Mouse (Mus musculus) CH12.LX (cell line): Measurements from ENCODE around the gene Sowaha. TPM values are rescaled to one million over a fixed set of nuclear protein-coding genes. Genes with fewer than 3 reads are reported as not detected.

ENCODE experiments used
- DNase-seq: peaks from one replicate; pipeline ENCODE4 v3.0.0-alpha.2; 2013; ENCODE audit errors: extremely low read depth
- H3K27ac ChIP-seq: 2 replicates; pipeline ENCODE4 v1.5.1; 2012; ENCODE audit warnings: low read depth, mild to moderate bottlenecking, control low read depth, moderate library complexity; ENCODE audit not compliant: insufficient read depth
- H3K27me3 ChIP-seq: replicated peaks from 2 replicates; pipeline ENCODE3; 2012; ENCODE audit warnings: inconsistent platforms
- H3K36me3 ChIP-seq, 2 experiments: replicated peaks in 1 of 2; 2 replicates each; pipeline versions ENCODE3 to v1.6.1; 2012; ENCODE audit warnings: inconsistent platforms in 1 of 2, low read length in 1 of 2, mild to moderate bottlenecking in 1 of 2, mixed read lengths in 1 of 2, moderate library complexity in 1 of 2; ENCODE audit not compliant: control insufficient read depth in 1 of 2, insufficient read depth in 1 of 2
- H3K4me1 ChIP-seq, 2 experiments: 2 replicates each; pipeline ENCODE4 v1.6.1; 2012; ENCODE audit warnings: inconsistent platforms in 1 of 2, moderate library complexity in 1 of 2; ENCODE audit not compliant: insufficient read depth in 2 of 2, control insufficient read depth in 1 of 2
- H3K4me2 ChIP-seq: 2 replicates; pipeline ENCODE4 v1.6.1; 2012; ENCODE audit warnings: low read depth, mild to moderate bottlenecking, control low read depth; ENCODE audit not compliant: poor library complexity, insufficient read depth, severe bottlenecking
- H3K4me3 ChIP-seq, 3 experiments: fragments of 150-350 bp in 1 of 3; sonication (generic) in 1 of 3; replicated peaks in 1 of 3; 2 replicates each; pipeline versions ENCODE3 to v1.5.1; 2011 to 2012; ENCODE audit warnings: low read depth in 2 of 3, low read length in 2 of 3, mild to moderate bottlenecking in 2 of 3, moderate library complexity in 2 of 3, control low read depth in 1 of 3, improper control_type of control experiment in 1 of 3, inconsistent platforms in 1 of 3, mixed read lengths in 1 of 3; ENCODE audit not compliant: poor library complexity in 1 of 3
- H3K79me2 ChIP-seq: replicated peaks from 2 replicates; pipeline ENCODE4 v1.6.1; 2012; ENCODE audit warnings: mild to moderate bottlenecking, moderate library complexity; ENCODE audit not compliant: control insufficient read depth, poor library complexity, insufficient read depth, severe bottlenecking; ENCODE audit errors: extremely low read depth
- H3K9ac ChIP-seq: 2 replicates; pipeline ENCODE4 v1.6.1; 2012; ENCODE audit warnings: low read depth, mild to moderate bottlenecking, control low read depth, moderate library complexity; ENCODE audit not compliant: insufficient read depth
- H3K9me3 ChIP-seq: replicated peaks from 2 replicates; pipeline ENCODE3; 2012; ENCODE audit warnings: low read length, inconsistent platforms, mixed read lengths
- BHLHE40 ChIP-seq: IDR thresholded peaks from 2 replicates; pipeline ENCODE4 v1.6.1; 2011; ENCODE audit warnings: mild to moderate bottlenecking, low read depth, low read length, improper control_type of control experiment
- CHD1 ChIP-seq: IDR thresholded peaks from 2 replicates; pipeline ENCODE4 v1.6.1; 2012; ENCODE audit warnings: low read depth, low read length, improper control_type of control experiment, inconsistent platforms
- E2F4 ChIP-seq: IDR thresholded peaks from 2 replicates; pipeline ENCODE4 v1.6.1; 2011; ENCODE audit warnings: low read depth, low read length, improper control_type of control experiment; ENCODE audit not compliant: insufficient replicate concordance
- ELF1 ChIP-seq: IDR thresholded peaks from 2 replicates; pipeline ENCODE4 v1.6.1; 2014; ENCODE audit warnings: low read depth, mild to moderate bottlenecking, inconsistent platforms, low read length, improper control_type of control experiment
- GABPA ChIP-seq: IDR thresholded peaks from 2 replicates; pipeline ENCODE4 v1.6.1; 2012; ENCODE audit warnings: low read depth, low read length, improper control_type of control experiment, inconsistent platforms; ENCODE audit not compliant: insufficient replicate concordance
- IRF4 ChIP-seq: IDR thresholded peaks from 2 replicates; pipeline ENCODE4 v1.6.1; 2014; ENCODE audit warnings: low read depth, mild to moderate bottlenecking, inconsistent platforms, low read length, improper control_type of control experiment
- JUN ChIP-seq: IDR thresholded peaks from 2 replicates; pipeline ENCODE4 v1.6.1; 2011; ENCODE audit warnings: low read depth, mild to moderate bottlenecking, low read length, improper control_type of control experiment, moderate library complexity; ENCODE audit not compliant: insufficient read depth
- MAFK ChIP-seq: IDR thresholded peaks from 2 replicates; pipeline ENCODE4 v1.6.1; 2011; ENCODE audit warnings: low read length, improper control_type of control experiment; ENCODE audit not compliant: insufficient replicate concordance
- NELFE ChIP-seq: IDR thresholded peaks from 2 replicates; pipeline ENCODE4 v1.6.1; 2011; ENCODE audit warnings: low read depth, low read length, improper control_type of control experiment
- PAX5 ChIP-seq: IDR thresholded peaks from 2 replicates; pipeline ENCODE4 v1.6.1; 2012; ENCODE audit warnings: low read length, inconsistent platforms, mixed read lengths
- POLR2AphosphoS2 ChIP-seq: IDR thresholded peaks from 2 replicates; pipeline ENCODE4 v1.6.1; 2011; ENCODE audit warnings: low read depth, low read length, improper control_type of control experiment
- RAD21 ChIP-seq: IDR thresholded peaks from 2 replicates; pipeline ENCODE4 v1.6.1; 2011; ENCODE audit warnings: low read depth, mild to moderate bottlenecking, low read length, improper control_type of control experiment, moderate library complexity
- RCOR1 ChIP-seq: conservative IDR thresholded peaks from 2 replicates; pipeline ENCODE4 v1.6.1; 2012; ENCODE audit warnings: low read depth, mild to moderate bottlenecking, inconsistent platforms, low read length, improper control_type of control experiment
- TCF12 ChIP-seq: IDR thresholded peaks from 2 replicates; pipeline ENCODE4 v1.6.1; 2014; ENCODE audit warnings: low read depth, mild to moderate bottlenecking, inconsistent platforms, low read length, improper control_type of control experiment
- USF1 ChIP-seq: IDR thresholded peaks from 2 replicates; pipeline ENCODE4 v1.6.1; 2014; ENCODE audit warnings: low read depth, mild to moderate bottlenecking, inconsistent platforms, low read length, improper control_type of control experiment
- USF2 ChIP-seq: conservative IDR thresholded peaks from 2 replicates; pipeline ENCODE4 v1.6.1; 2011; ENCODE audit warnings: low read depth, low read length, improper control_type of control experiment
- ZC3H11A ChIP-seq: IDR thresholded peaks from 2 replicates; pipeline ENCODE4 v1.6.1; 2012; ENCODE audit warnings: low read depth, mild to moderate bottlenecking, inconsistent platforms, low read length, improper control_type of control experiment
- ZMIZ1 ChIP-seq: IDR thresholded peaks from 2 replicates; pipeline ENCODE4 v1.6.1; 2012; ENCODE audit warnings: low read depth, mild to moderate bottlenecking, inconsistent platforms, low read length, improper control_type of control experiment
- dilution Hi-C: fragments of 300-500 bp; cut with MboI; formaldehyde crosslinking; loops from 2 replicates; pipeline ENCODE4 v1.14.3; 2020; ENCODE audit warnings: low sequenced_read_pairs; ENCODE audit not compliant: extremely low pct_unique_long_range_greater_than_20kb, extremely low pct_ligation_motif_present
- in situ Hi-C: fragments of 300-500 bp; cut with MboI; formaldehyde crosslinking; loops from 3 replicates; pipeline ENCODE4 v1.14.3; 2019; ENCODE audit warnings: low sequenced_read_pairs, low pct_ligation_motif_present, low pct_unique_long_range_greater_than_20kb, mixed read lengths
- polyA plus RNA-seq: library from polyadenylated mRNA; unstranded; fragments of >175 nt; gene quantifications from 2 replicates; pipeline ENCODE4 v1.2.1, GENCODE M21; 2012; ENCODE audit warnings: low read depth; ENCODE audit not compliant: insufficient read length
- total RNA-seq, 2 experiments: library from RNA; depleted of rRNA; stranded (reverse); fragments of 300-350 nt in 1 of 2; fragments of >200 nt in 1 of 2; gene quantifications; 2 replicates each; pipeline ENCODE4 v1.2.3; 2012 to 2014

The Sowaha gene
- total and polyA plus RNA-seq, 3 experiments = not detected

DNA sequence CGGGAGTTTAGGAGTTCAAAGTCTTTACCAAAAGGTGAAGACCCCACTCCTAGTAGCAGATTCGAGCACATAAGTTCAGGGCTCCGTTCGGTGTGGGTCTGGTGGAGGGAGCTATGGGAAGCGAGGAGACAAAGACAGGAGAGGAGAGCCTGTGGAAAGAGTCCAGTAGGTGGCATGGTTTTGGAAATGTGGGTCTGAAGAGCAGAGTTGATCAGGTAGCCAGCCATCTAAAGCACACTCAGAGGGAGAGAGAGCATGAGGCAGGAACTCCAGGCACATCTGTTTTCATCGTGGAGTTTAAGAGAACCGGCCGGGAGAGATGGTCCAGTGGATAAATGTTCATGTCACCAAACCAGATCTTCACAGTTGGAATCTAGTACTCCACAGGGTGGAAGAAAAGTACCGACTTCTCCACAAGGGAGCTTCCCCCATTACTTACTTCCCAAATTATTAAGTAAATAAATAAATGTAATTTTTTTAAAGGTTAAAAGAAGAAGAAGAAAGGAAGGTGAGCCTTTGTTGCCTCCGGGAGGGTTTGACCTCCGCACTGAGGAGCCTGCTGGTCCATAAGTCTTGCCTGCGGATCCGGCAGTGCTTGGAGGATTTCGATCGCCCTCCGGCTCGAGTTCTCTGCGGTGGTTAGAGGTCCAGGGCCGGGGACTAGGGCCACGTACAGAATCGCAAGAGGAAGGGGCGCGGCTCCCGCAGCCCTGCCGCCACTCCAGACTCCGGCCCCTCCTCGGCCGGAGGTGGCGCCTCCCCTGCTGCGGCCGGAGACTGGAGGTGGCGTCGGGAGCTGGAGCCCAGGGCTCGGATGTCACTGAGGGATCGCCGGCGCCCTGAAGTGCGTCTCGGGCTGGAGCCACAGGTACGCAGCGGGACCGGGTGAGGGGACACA, 23.4 kb downstream of the Sowaha start, which contains the start of the genes Gm10447 and Shroom1:
Gm10447 (minus strand) TSS at position 637 of the 898 bp plus-strand sequence.
Shroom1 (plus strand) TSS at position 732 of the 898 bp plus-strand sequence.
- no peaks in the 10 kb centered on the region for H3K36me3 ChIP-seq
- no peak within 1 kb of the TSS for H3K27ac ChIP-seq
- dilution Hi-C loops = no loop called here
- in situ Hi-C loops = no loop called here
- H3K4me2 ChIP-seq = no peak within 1 kb of the TSS
- peaks cover 1% of the 10 kb centered on the region for H3K27me3 ChIP-seq
- no peaks in the 10 kb centered on the region for H3K79me2 ChIP-seq
- TF ChIP-seq POLR2AphosphoS2 (no peak), JUN (no peak), GABPA (no peak), E2F4 (no peak), RAD21 (no peak), IRF4 (no peak), MAFK (no peak), ELF1 (no peak)
- peaks cover 5% of the 10 kb centered on the region for H3K9me3 ChIP-seq
- peaks cover 2 to 3% of the 10 kb centered on the region in 2 experiments; a peak in 2 of 4 replicates for H3K4me1 ChIP-seq
- H3K9ac ChIP-seq = no peak within 1 kb of the TSS
- H3K4me3 ChIP-seq = no peak within 1 kb of the TSS
- no peak for DNase-seq

DNA sequence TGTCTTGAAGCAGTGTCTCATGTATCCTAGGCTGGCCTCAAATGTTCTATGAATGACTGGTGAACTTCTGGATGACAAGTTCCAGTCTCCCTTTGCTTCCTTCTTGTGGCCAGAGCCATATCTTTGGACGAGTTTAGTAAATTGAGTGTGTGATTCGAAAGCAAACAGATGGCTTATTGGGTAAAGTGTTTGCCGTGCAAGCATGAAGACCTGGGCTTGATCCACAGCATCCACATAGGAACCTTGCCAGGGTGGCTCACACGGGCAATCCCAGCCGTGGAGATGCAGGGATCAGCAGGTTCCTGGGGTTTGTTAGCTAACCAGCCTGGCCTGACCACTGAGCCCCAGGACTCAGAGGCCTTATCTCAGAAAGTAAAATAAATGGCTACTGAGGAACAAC, 27.0 kb downstream of the Sowaha start:
- Histone ChIP-seq H3K27ac (no peak overlapping the region), H3K4me2 (no peak overlapping the region), H3K4me3 (no peak overlapping the region), H3K79me2 (no peaks in the 10 kb centered on the region), H3K36me3 (no peaks in the 10 kb centered on the region), H3K9ac (no peak overlapping the region), H3K9me3 (peaks cover 5% of the 10 kb centered on the region), H3K4me1 (0 out of 4 replicates have a peak, but pooled peaks cover 0 to 2% of the 10 kb centered on the region in 2 experiments), H3K27me3 (peaks cover 1% of the 10 kb centered on the region)
- dilution Hi-C loops (no loop called here), in situ Hi-C loops (no loop called here)
- DNase-seq = no peak
- TF ChIP-seq RCOR1 (no peak), CHD1 (no peak), PAX5 (no peak), ZC3H11A (no peak), TCF12 (no peak), BHLHE40 (no peak), USF1 (no peak), USF2 (no peak), NELFE (no peak), JUN (no peak), E2F4 (no peak), ZMIZ1 (no peak)
